Mouse (Mus musculus): ENCODE data around the gene Tmcc2. TPM values are rescaled to one million over a fixed set of nuclear protein-coding genes. Genes with fewer than 3 reads are reported as not detected.
A peak's percentile ranks its signal among the peaks of the same experiment; 100 is the strongest.

The Tmcc2 gene
- polyA plus RNA-seq, 2 experiments, result 9.1 to 18.0 TPM

DNA sequence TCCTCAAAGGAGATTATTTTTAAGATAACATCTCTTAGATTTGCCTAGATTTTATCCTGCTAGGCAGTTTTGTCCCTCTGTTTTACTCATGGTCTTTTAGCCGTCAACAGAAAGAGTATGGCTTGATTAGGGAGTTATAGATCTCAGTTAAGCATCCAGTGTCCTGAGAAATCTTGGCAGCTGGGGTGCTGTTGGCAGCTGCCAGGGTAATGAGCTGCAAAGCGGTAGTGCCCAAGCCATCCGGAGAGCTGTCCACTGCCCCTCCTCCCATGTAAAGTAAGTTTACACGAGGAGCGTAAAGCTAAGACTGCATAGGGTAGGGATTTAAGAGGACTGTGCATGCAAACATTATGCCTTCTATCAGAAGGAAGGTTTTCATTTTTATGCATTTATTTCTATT, 42.3 kb upstream of the Tmcc2 start:
- H3K9ac ChIP-seq (ENCODE audit: low read depth, low read length, severe bottlenecking), result no peak overlapping the region
- no peaks in the 10 kb centered on the region for H3K9me3 ChIP-seq (ENCODE audit: control insufficient read depth, low read length)
- H3K4me1 ChIP-seq (ENCODE audit: control insufficient read depth, insufficient read depth, low read length), result 0 out of 2 replicates have a peak, but pooled peaks cover 3% of the 10 kb centered on the region
- no peak for TF ChIP-seq POLR2A (IDR thresholded peaks at IDR 0.05; ENCODE audit: borderline replicate concordance, extremely low read depth, insufficient read depth, insufficient read length)
- H3K27ac ChIP-seq (replicated peaks; ENCODE audit: low read depth, low read length), result no peak overlapping the region
- H3K36me3 ChIP-seq (ENCODE audit: control insufficient read depth, insufficient read depth, low read length), result peaks cover 36% of the 10 kb centered on the region
- DNase-seq (ENCODE audit: low spot score), result no peak
- WGBS, result 56% methylated on average over 5 of the region's 5 CpGs
- ATAC-seq (ENCODE audit: low FRiP score, low read depth), result no peak
- H3K4me2 ChIP-seq (replicated peaks; ENCODE audit: low read depth, low read length, severe bottlenecking), result no peak overlapping the region
- H3K4me3 ChIP-seq (replicated peaks; ENCODE audit: low read length), result no peak overlapping the region
- H3K27me3 ChIP-seq (ENCODE audit: control insufficient read depth, insufficient read depth, low read length), result no peaks in the 10 kb centered on the region

DNA sequence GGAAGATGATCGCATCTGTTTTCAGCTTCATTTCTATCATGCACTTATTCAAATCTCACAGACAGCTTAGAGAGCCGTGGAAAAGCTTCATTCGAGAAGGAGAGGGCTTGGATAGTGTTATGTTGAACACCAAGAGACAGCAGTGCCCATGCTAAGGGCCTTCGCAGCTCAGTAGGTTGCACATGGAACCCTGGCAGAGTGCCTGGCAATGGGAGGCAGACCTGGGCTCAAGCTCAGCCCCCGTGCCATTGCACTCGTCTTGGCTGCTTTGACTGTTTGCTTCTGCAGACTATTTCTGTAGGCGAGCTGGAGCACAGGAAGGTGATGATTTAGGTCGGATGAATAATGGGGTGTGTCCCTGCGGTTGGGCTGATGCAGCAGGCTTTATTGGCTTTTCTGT, 40.6 kb upstream of the Tmcc2 start:
- ATAC-seq (ENCODE audit: low FRiP score, low read depth) (no peak), DNase-seq (ENCODE audit: low spot score) (peak; percentile 11)
- no peaks in the 10 kb centered on the region for H3K27me3 ChIP-seq (ENCODE audit: control insufficient read depth, insufficient read depth, low read length)
- 0 out of 2 replicates have a peak, but pooled peaks cover 3% of the 10 kb centered on the region for H3K4me1 ChIP-seq (ENCODE audit: control insufficient read depth, insufficient read depth, low read length)
- H3K27ac ChIP-seq (replicated peaks; ENCODE audit: low read depth, low read length), result no peak overlapping the region
- H3K4me2 ChIP-seq (replicated peaks; ENCODE audit: low read depth, low read length, severe bottlenecking), result no peak overlapping the region
- no peak overlapping the region for H3K9ac ChIP-seq (ENCODE audit: low read depth, low read length, severe bottlenecking)
- 53% methylated on average over 9 of the region's 9 CpGs for WGBS
- H3K36me3 ChIP-seq (ENCODE audit: control insufficient read depth, insufficient read depth, low read length), result peaks cover 31% of the 10 kb centered on the region
- H3K4me3 ChIP-seq (replicated peaks; ENCODE audit: low read length), result no peak overlapping the region
- no peak for TF ChIP-seq POLR2A (IDR thresholded peaks at IDR 0.05; ENCODE audit: borderline replicate concordance, extremely low read depth, insufficient read depth, insufficient read length)
- H3K9me3 ChIP-seq (ENCODE audit: control insufficient read depth, low read length), result no peaks in the 10 kb centered on the region

DNA sequence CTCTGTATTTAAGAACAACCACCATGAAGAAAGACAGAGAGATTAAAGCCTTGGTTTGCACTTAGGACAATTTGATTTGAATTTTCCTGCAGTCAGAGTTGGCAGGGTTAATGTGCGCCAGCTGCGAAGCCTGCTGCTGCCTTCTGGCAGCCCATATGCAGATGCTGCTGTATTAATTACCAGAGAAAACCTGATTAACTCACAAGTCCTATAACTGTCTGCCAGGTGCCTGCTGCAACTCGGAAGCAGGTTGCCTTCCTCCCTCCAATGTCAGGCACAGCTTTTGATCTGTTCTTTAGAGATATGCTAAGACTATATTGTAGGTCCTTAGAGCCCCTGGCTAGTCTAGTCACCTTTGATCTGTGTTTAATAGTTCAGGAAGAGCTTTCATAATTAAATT, 39.7 kb upstream of the Tmcc2 start:
- Histone ChIP-seq H3K4me1 (ENCODE audit: control insufficient read depth, insufficient read depth, low read length) (0 out of 2 replicates have a peak, but pooled peaks cover 3% of the 10 kb centered on the region), H3K4me2 (replicated peaks; ENCODE audit: low read depth, low read length, severe bottlenecking) (no peak overlapping the region), H3K36me3 (ENCODE audit: control insufficient read depth, insufficient read depth, low read length) (peaks cover 22% of the 10 kb centered on the region), H3K9me3 (ENCODE audit: control insufficient read depth, low read length) (no peaks in the 10 kb centered on the region), H3K27ac (replicated peaks; ENCODE audit: low read depth, low read length) (no peak overlapping the region), H3K9ac (ENCODE audit: low read depth, low read length, severe bottlenecking) (no peak overlapping the region), H3K4me3 (replicated peaks; ENCODE audit: low read length) (no peak overlapping the region), H3K27me3 (ENCODE audit: control insufficient read depth, insufficient read depth, low read length) (no peaks in the 10 kb centered on the region)
- 24% methylated on average over 3 of the region's 3 CpGs for WGBS
- no peak for DNase-seq (ENCODE audit: low spot score)
- no peak for ATAC-seq (ENCODE audit: low FRiP score, low read depth)
- TF ChIP-seq POLR2A (IDR thresholded peaks at IDR 0.05; ENCODE audit: borderline replicate concordance, extremely low read depth, insufficient read depth, insufficient read length), result no peak

DNA sequence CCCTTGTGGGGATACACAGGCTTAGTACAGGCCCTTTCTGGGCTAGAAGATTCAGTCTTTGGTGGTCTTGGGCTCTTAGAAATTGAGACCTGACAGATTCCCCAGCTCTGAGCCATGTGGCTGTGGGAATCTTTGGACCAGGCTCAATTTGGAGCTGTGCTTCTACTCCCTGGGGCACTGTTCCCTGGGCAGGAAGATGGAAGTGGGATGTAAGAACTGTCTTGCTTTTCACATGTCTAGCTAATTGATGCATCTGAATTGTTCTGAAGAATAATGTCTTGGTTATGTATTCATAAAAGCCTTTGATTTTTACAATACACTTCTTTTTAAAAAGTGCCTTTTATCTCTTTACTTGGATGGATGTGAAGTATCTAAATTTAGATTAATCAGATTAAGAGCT, 34.5 kb upstream of the Tmcc2 start:
- H3K4me1 ChIP-seq (ENCODE audit: control insufficient read depth, insufficient read depth, low read length), result no peaks in the 10 kb centered on the region; the same call in 1 of the 2 replicates
- H3K27ac ChIP-seq (replicated peaks; ENCODE audit: low read depth, low read length), result no peak overlapping the region
- H3K9me3 ChIP-seq (ENCODE audit: control insufficient read depth, low read length), result no peaks in the 10 kb centered on the region
- no peak overlapping the region for H3K4me3 ChIP-seq (replicated peaks; ENCODE audit: low read length)
- no peak overlapping the region for H3K9ac ChIP-seq (ENCODE audit: low read depth, low read length, severe bottlenecking)
- DNase-seq (ENCODE audit: low spot score) (no peak), ATAC-seq (ENCODE audit: low FRiP score, low read depth) (no peak)
- 0 out of 2 replicates have a peak, but pooled peaks cover 8% of the 10 kb centered on the region for H3K36me3 ChIP-seq (ENCODE audit: control insufficient read depth, insufficient read depth, low read length)
- no peak overlapping the region for H3K4me2 ChIP-seq (replicated peaks; ENCODE audit: low read depth, low read length, severe bottlenecking)
- no peak for TF ChIP-seq POLR2A (IDR thresholded peaks at IDR 0.05; ENCODE audit: borderline replicate concordance, extremely low read depth, insufficient read depth, insufficient read length)
- H3K27me3 ChIP-seq (ENCODE audit: control insufficient read depth, insufficient read depth, low read length), result no peaks in the 10 kb centered on the region

DNA sequence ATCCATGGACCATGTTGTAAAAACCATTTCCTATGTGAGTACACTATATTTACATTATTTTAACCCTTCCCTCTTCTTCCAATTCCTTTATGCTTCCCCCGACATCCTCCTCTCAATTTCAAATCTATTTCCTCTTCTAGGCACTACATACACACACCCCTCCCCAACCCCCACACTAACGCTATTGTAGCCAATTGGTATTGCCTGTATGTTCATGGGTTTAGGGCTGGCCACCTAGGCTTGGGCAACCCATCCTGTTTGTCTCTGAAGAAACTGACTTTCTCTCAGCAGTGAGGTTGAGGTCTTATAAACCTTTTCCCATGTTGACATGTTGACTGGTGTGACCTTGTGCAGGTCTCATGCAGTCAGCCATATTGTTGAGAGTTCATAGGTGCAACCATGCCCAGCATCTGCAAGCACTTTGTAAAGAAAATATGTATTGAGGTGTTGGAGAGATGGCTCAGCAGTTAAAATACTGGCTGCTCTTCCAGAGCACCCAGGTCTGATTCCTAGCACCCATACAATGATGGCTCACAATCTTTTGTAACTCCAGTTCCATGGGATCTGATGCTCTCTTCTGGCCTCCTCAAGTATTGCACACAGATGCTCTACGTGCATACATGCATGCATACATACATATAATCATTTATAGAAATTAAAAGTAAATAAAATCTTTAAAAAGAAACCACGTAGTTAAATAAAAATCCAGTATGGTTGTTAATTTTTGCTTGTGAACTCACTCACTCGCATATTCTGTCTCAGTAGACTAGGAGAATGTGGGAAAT, 32.0 kb upstream of the Tmcc2 start:
- H3K4me2 ChIP-seq (replicated peaks; ENCODE audit: low read depth, low read length, severe bottlenecking), result no peak overlapping the region
- H3K4me1 ChIP-seq (ENCODE audit: control insufficient read depth, insufficient read depth, low read length), result peaks cover 13% of the 10 kb centered on the region
- H3K27me3 ChIP-seq (ENCODE audit: control insufficient read depth, insufficient read depth, low read length), result no peaks in the 10 kb centered on the region
- TF ChIP-seq POLR2A (IDR thresholded peaks at IDR 0.05; ENCODE audit: borderline replicate concordance, extremely low read depth, insufficient read depth, insufficient read length), result no peak
- no peak for DNase-seq (ENCODE audit: low spot score)
- H3K27ac ChIP-seq (replicated peaks; ENCODE audit: low read depth, low read length), result no peak overlapping the region
- H3K36me3 ChIP-seq (ENCODE audit: control insufficient read depth, insufficient read depth, low read length), result 0 out of 2 replicates have a peak, but pooled peaks cover 8% of the 10 kb centered on the region
- ATAC-seq (ENCODE audit: low FRiP score, low read depth), result no peak
- H3K9me3 ChIP-seq (ENCODE audit: control insufficient read depth, low read length), result no peaks in the 10 kb centered on the region
- WGBS, result 85% methylated on average over 5 of the region's 5 CpGs
- no peak overlapping the region for H3K4me3 ChIP-seq (replicated peaks; ENCODE audit: low read length)
- H3K9ac ChIP-seq (ENCODE audit: low read depth, low read length, severe bottlenecking), result no peak overlapping the region

Data from limb, embryonic 14.5 days (tissue).